Mouse (Mus musculus) right cerebral cortex, adult 18-20 months (tissue): Measurements from ENCODE around the gene Gm6309.
"Not testable (repeated sequence)": the region's sequence is repeated elsewhere in the genome, so short reads cannot be mapped to it uniquely, and the experiment has no call there.

Experiments used
- DNase-seq: peaks from one replicate; pipeline ENCODE4 v3.0.0; 2022; ENCODE audit warnings: mixed read lengths

Gene Gm6309

GRCm38 (mm10) chr5:146170621-146171020 lies at the start of gene Gm6309:
Gene Gm6309 (minus strand): TSS chr5:146170721.
- not testable (repeated sequence) for DNase-seq

GRCm38 (mm10) chr5:146205537-146205936 lies 35.0 kb upstream of the Gm6309 start:
- no peak for DNase-seq

GRCm38 (mm10) chr5:146203921-146204320 lies 33.4 kb upstream of the Gm6309 start:
- DNase-seq = no peak

GRCm38 (mm10) chr5:146200580-146200979 lies 30.1 kb upstream of the Gm6309 start:
- no peak for DNase-seq

- DNase-seq = no peak
Observed at GRCm38 (mm10) chr5:146199540-146199939, 29.0 kb upstream of the Gm6309 start.

- no peak for DNase-seq
Observed at GRCm38 (mm10) chr5:146199073-146199472, 28.6 kb upstream of the Gm6309 start.

GRCm38 (mm10) chr5:146193360-146193759 lies 22.8 kb upstream of the Gm6309 start:
- no peak for DNase-seq

GRCm38 (mm10) chr5:146190501-146191269 lies 20.2 kb upstream of the Gm6309 start:
- no peak for DNase-seq

- DNase-seq = no peak
Observed at GRCm38 (mm10) chr5:146190093-146190492, 19.6 kb upstream of the Gm6309 start.

- DNase-seq = no peak
Observed at GRCm38 (mm10) chr5:146188712-146189111, 18.2 kb upstream of the Gm6309 start.

GRCm38 (mm10) chr5:146188144-146188543 lies 17.6 kb upstream of the Gm6309 start:
- no peak for DNase-seq

GRCm38 (mm10) chr5:146187441-146187840 lies 16.9 kb upstream of the Gm6309 start:
- peak; percentile 61 for DNase-seq

GRCm38 (mm10) chr5:146185204-146185603 lies 14.7 kb upstream of the Gm6309 start, which contains the start of gene 1700001J03Rik:
Gene 1700001J03Rik (minus strand): TSS chr5:146185304.
- DNase-seq = not testable (repeated sequence)

GRCm38 (mm10) chr5:146172744-146173143 lies 2.2 kb upstream of the Gm6309 start:
- peak; percentile 5 for DNase-seq

- not testable (repeated sequence) for DNase-seq
Observed at GRCm38 (mm10) chr5:146160439-146160838, 10.1 kb downstream of the Gm6309 start, which contains the start of gene Gm5565. Gene Gm5565 (minus strand): TSS chr5:146160539.

- not testable (repeated sequence) for DNase-seq
Observed at GRCm38 (mm10) chr5:146158326-146158725, 12.2 kb downstream of the Gm6309 start.

- no peak for DNase-seq
Observed at GRCm38 (mm10) chr5:146150454-146150853, 20.1 kb downstream of the Gm6309 start.

- DNase-seq = no peak
Observed at GRCm38 (mm10) chr5:146147903-146148302, 22.6 kb downstream of the Gm6309 start.
